In genomic region chr7:105256656-105257055, GRCm38 (mm10) we compare ENCODE assay signal across 10 mouse cellular contexts. TPM values are rescaled to one million over a fixed set of nuclear protein-coding genes. Genes with fewer than 3 reads are reported as not detected.
DNase-seq lines count a peak whose midpoint lies in the region; ATAC-seq lines count a peak whose summit lies in the region.
"Had no signal": no experiment of that assay in that cellular context is flagged by ENCODE, and none has a peak within 500 bp of the region (broad histone marks: within the 10 kb centered on the region; RNA-seq: fewer than 3 reads in every experiment).

No protein-coding gene starts in this region.

- no peaks in the 10 kb centered on the region for H3K27me3 ChIP-seq in limb, embryonic 11.5 days (ENCODE audit: control insufficient read depth, insufficient read depth, low read length)

- 66% methylated on average over 5 of the region's 5 CpGs for WGBS in limb, embryonic 11.5 days

- ATAC-seq in limb, embryonic 11.5 days (ENCODE audit: insufficient number of reproducible peaks, low FRiP score, low TSS enrichment, low read depth), result no peak

- peak; percentile 19 to 54 for DNase-seq in adrenal gland, adult (ENCODE audit: inconsistent age in 2 of 2, low spot score in 1 of 2)
- DNase-seq in adrenal gland, adult 8-10 months, result no peak
- DNase-seq in spleen, adult 18-20 months, result peak; percentile 8 to 47
- DNase-seq in spleen, adult 12 weeks (ENCODE audit: low spot score), result no peak
- peak; percentile 24 for DNase-seq in limb, embryonic 11.5 days (ENCODE audit: low spot score)
- DNase-seq in thymus, postnatal 36 days, result peak; percentile 8 to 12
- DNase-seq in layer of hippocampus, adult 8-10 months (ENCODE audit: low spot score in 2 of 2), result no peak
- no peak for DNase-seq in layer of hippocampus, postnatal 14 days (ENCODE audit: low spot score in 2 of 2)

- no peaks in the 10 kb centered on the region for H3K9me3 ChIP-seq in limb, embryonic 11.5 days (ENCODE audit: control insufficient read depth, low read length)

- no peak overlapping the region for H3K4me3 ChIP-seq in limb, embryonic 11.5 days (ENCODE audit: low read depth, low read length)

- no peak overlapping the region for H3K9ac ChIP-seq in limb, embryonic 11.5 days (ENCODE audit: low read length)

- no peaks in the 10 kb centered on the region for H3K4me1 ChIP-seq in limb, embryonic 11.5 days (ENCODE audit: control insufficient read depth, insufficient read depth, low read length)

- no peak overlapping the region for H3K27ac ChIP-seq in limb, embryonic 11.5 days (replicated peaks; ENCODE audit: low read depth, low read length)
- H3K27ac ChIP-seq: macrophage had no signal

- H3K4me2 ChIP-seq in limb, embryonic 11.5 days (ENCODE audit: low read depth, severe bottlenecking), result no peak overlapping the region

- no peaks in the 10 kb centered on the region for H3K36me3 ChIP-seq in limb, embryonic 11.5 days (ENCODE audit: control insufficient read depth, insufficient read depth, low read length)

RNA-seq across cellular contexts. Expression of gene Olfr688, which starts 31.2 kb away (rescaled TPM):
- not detected for total RNA-seq in adrenal gland, adult 8-10 months (2022)
- not detected in 2 replicates for polyA plus RNA-seq in limb, embryonic 11.5 days (2014; fragmentation: Nextera tagmentation; extraction: Ambion mirVana)
- not detected for total RNA-seq in layer of hippocampus, adult 8-10 months (2022)
- total RNA-seq in layer of hippocampus, postnatal 14 days (2021), result not detected
- polyA plus RNA-seq: heart, embryonic 14.5 days; macrophage had no signal

RNA-seq across cellular contexts. Expression of gene Olfr686, which starts 49.4 kb away (rescaled TPM):
- total RNA-seq in adrenal gland, adult 8-10 months (2022), result not detected
- not detected in 2 replicates for polyA plus RNA-seq in limb, embryonic 11.5 days (2014; fragmentation: Nextera tagmentation; extraction: Ambion mirVana)
- total RNA-seq in layer of hippocampus, adult 8-10 months (2022), result not detected
- total RNA-seq in layer of hippocampus, postnatal 14 days (2021), result not detected
- polyA plus RNA-seq: heart, embryonic 14.5 days; macrophage had no signal

RNA-seq across cellular contexts. Expression of gene Olfr689, which starts 54.3 kb away (rescaled TPM):
- total RNA-seq in adrenal gland, adult 8-10 months (2022), result not detected
- polyA plus RNA-seq in limb, embryonic 11.5 days (2014; fragmentation: Nextera tagmentation; extraction: Ambion mirVana), result not detected in 2 replicates
- total RNA-seq in layer of hippocampus, adult 8-10 months (2022), result not detected
- not detected for total RNA-seq in layer of hippocampus, postnatal 14 days (2021)
- polyA plus RNA-seq: heart, embryonic 14.5 days; macrophage had no signal

Comparison
In these comparisons a context has a peak if more than half of its experiments do, and no peak if none do; other contexts are left out.
1. DNase-seq: peak in adrenal gland, adult (2 of 2), spleen, adult 18-20 months (2 of 2), limb, embryonic 11.5 days (single experiment) and thymus, postnatal 36 days (2 of 2); none in adrenal gland, adult 8-10 months (single experiment), spleen, adult 12 weeks (single experiment), layer of hippocampus, adult 8-10 months (0 of 2) and layer of hippocampus, postnatal 14 days (0 of 2).